Mouse (Mus musculus) heart, embryonic 16.5 days (tissue): ENCODE results near the gene Prkch. TPM values are rescaled to one million over a fixed set of nuclear protein-coding genes. Genes with fewer than 3 reads are reported as not detected.

Source experiments
- ATAC-seq: fragments of 200-750 bp; cut with Nextera tagmentation; replicated peaks from 2 replicates; pipeline ENCODE4 v1.8.0; 2017; ENCODE audit warnings: moderate number of reproducible peaks; ENCODE audit not compliant: insufficient read depth, low FRiP score; ENCODE audit errors: extremely low read depth
- H3K27ac ChIP-seq: fragments of 300-500 bp; sonication (generic); 2 replicates; pipeline ENCODE4 v1.5.1; 2014; ENCODE audit warnings: mild to moderate bottlenecking, low read length, control low read depth, moderate library complexity
- H3K27me3 ChIP-seq: fragments of 300-500 bp; sonication (generic); 2 replicates; pipeline ENCODE4 v1.6.1; 2014; ENCODE audit warnings: low read length, mixed read lengths; ENCODE audit not compliant: control insufficient read depth, insufficient read depth
- H3K36me3 ChIP-seq: fragments of 300-500 bp; sonication (generic); 2 replicates; pipeline ENCODE4 v1.6.1; 2014; ENCODE audit not compliant: control insufficient read depth, insufficient read depth
- H3K4me1 ChIP-seq: fragments of 300-500 bp; sonication (generic); 2 replicates; pipeline ENCODE4 v1.6.1; 2014; ENCODE audit warnings: low read length, mixed read lengths; ENCODE audit not compliant: control insufficient read depth, insufficient read depth
- H3K4me2 ChIP-seq: fragments of 300-500 bp; sonication (generic); 2 replicates; pipeline ENCODE4 v1.6.1; 2014; ENCODE audit warnings: low read depth, mild to moderate bottlenecking, control low read depth, low read length
- H3K4me3 ChIP-seq: fragments of 300-500 bp; sonication (generic); 2 replicates; pipeline ENCODE4 v1.5.1; 2014; ENCODE audit warnings: mild to moderate bottlenecking, control low read depth, low read length
- H3K9ac ChIP-seq: fragments of 300-500 bp; sonication (generic); 2 replicates; pipeline ENCODE4 v1.6.1; 2014; ENCODE audit warnings: low read length, control low read depth
- H3K9me3 ChIP-seq: fragments of 300-500 bp; sonication (generic); replicated peaks from 2 replicates; pipeline ENCODE4 v1.6.1; 2016; ENCODE audit warnings: low read length; ENCODE audit not compliant: control insufficient read depth
- WGBS: fragments of 180-500 bp; shearing (Covaris S2); extraction: QIAGEN DNeasy Blood & Tissue Kit; methylation state at CpG from one replicate; pipeline ENCODE4 v1.1.7; 2014; 5-methylcytosine and 5-hydroxymethylcytosine counted together
- polyA plus RNA-seq: library from polyadenylated mRNA; unstranded; fragments of >200 nt; fragmentation: Nextera tagmentation; extraction: Ambion mirVana; gene quantifications from 2 replicates; pipeline ENCODE4 v1.2.1, GENCODE M21; 2015

Gene Prkch
- polyA plus RNA-seq, 1 experiment from 2014 or later, result 15.2 TPM

DNA sequence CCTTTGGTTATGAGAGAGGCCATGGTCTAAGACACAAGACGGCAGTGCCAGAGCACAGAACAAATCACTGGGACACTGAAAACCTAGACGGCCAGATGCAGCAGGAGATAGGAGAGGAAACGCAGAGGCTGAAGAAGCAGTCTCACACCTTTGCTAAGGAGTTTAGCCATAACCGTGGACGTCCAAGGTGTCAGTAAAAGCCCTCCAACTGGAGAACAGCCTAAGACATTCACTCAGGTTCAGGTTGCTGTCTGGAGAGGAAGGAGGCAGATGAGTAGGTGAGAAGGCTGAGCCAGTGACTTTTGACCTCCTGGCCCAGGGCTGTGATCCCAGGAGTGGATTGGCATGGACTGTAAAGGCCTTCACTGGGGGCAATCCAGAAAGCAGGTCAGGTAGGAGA, 130.0 kb downstream of the Prkch start:
- Histone ChIP-seq H3K9ac (no peak overlapping the region), H3K4me2 (no peak overlapping the region), H3K36me3 (no peaks in the 10 kb centered on the region), H3K9me3 (no peaks in the 10 kb centered on the region), H3K4me3 (no peak overlapping the region), H3K27ac (no peak overlapping the region), H3K27me3 (no peaks in the 10 kb centered on the region), H3K4me1 (peaks cover 9% of the 10 kb centered on the region; the same call in 1 of the 2 replicates)
- WGBS, result 92% methylated on average over 5 of the region's 5 CpGs
- ATAC-seq, result no peak

DNA sequence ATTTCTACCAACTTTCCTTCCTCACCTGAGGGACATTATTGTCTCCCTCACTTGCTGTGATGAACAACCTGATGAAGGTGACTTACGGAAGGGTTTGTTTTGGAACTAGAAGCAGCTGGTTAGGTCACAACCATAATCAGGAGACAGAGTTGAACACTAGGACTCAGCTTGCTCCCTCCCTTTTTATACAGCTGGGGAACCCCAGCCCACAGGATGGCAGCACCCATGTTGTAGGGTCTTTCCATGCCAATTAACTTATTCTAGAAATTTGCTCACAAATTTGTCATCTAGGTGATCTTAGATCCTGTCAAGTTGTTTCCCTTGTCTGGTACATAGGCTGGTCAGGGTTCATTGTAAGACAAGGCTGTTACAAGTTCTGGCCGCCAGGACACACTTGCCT, 130.7 kb downstream of the Prkch start:
- Histone ChIP-seq H3K9ac (no peak overlapping the region), H3K4me2 (no peak overlapping the region), H3K27me3 (no peaks in the 10 kb centered on the region), H3K4me1 (0 out of 2 replicates have a peak, but pooled peaks cover 8% of the 10 kb centered on the region), H3K4me3 (no peak overlapping the region), H3K9me3 (no peaks in the 10 kb centered on the region), H3K36me3 (no peaks in the 10 kb centered on the region), H3K27ac (no peak overlapping the region)
- no peak for ATAC-seq
- 97% methylated on average over 2 of the region's 2 CpGs for WGBS

DNA sequence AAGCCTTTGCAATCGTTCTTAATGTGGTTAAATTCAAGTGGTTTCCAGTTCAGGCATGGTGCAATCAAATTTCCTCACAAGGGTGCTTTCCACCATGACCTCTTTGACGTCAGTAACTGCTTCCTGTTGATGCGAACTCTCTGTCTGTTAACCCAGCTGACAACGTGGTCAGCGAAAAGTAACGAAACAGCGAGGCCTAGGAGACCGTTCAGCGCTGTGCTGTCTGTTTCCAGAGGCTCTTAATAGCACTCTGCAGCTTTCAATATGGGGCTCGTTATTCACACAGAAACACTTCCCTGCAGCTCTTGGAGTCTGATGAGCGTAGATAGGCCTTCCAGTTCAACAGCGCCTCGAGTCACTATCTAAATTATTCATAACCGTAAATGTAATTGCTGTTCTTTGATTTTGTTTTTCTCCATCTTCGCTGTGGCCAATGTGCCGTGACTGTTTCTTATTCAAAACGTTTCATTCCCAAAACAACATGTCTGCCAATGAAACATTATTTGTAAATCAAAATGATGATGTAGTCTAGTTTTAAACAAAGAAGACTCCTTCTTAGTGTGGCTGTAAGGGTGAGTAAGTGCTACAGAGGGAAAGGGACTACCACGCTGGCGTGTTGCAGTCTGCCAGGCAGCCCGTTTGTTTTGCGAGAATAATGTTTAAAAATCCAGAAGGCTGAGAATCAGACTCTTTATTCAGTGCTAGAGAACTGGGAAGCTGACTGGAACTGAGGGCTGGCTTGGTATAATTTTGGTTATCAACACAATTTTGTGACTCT, 131.5 kb downstream of the Prkch start:
- WGBS, result 76% methylated on average over 21 of the region's 21 CpGs

GRCm38 (mm10) chr12:73718036-73718435, 133.4 kb downstream of the Prkch start:
- WGBS, result 65% methylated on average over 10 of the region's 10 CpGs
- no peak overlapping the region for H3K9ac ChIP-seq
- H3K4me3 ChIP-seq, result no peak overlapping the region
- no peaks in the 10 kb centered on the region for H3K36me3 ChIP-seq
- 0 out of 2 replicates have a peak overlapping the region, but pooled peaks have one; percentile 7 for H3K27ac ChIP-seq
- peaks cover 25% of the 10 kb centered on the region for H3K4me1 ChIP-seq
- H3K27me3 ChIP-seq, result no peaks in the 10 kb centered on the region
- ATAC-seq, result no peak
- no peak overlapping the region for H3K4me2 ChIP-seq
- H3K9me3 ChIP-seq, result no peaks in the 10 kb centered on the region

More for the DNA sequence above, 131.5 kb downstream of the Prkch start:
- H3K9me3 ChIP-seq, result no peaks in the 10 kb centered on the region
- H3K4me2 ChIP-seq, result no peak overlapping the region
- no peaks in the 10 kb centered on the region for H3K27me3 ChIP-seq
- H3K27ac ChIP-seq, result no peak overlapping the region
- ATAC-seq, result no peak
- H3K36me3 ChIP-seq, result no peaks in the 10 kb centered on the region
- H3K4me1 ChIP-seq, result peaks cover 8% of the 10 kb centered on the region; the same call in 1 of the 2 replicates
- H3K4me3 ChIP-seq, result no peak overlapping the region
- no peak overlapping the region for H3K9ac ChIP-seq

GRCm38 (mm10) chr12:73719816-73720215, 135.2 kb downstream of the Prkch start:
- no peak for ATAC-seq
- peaks cover 25% of the 10 kb centered on the region for H3K4me1 ChIP-seq
- no peak overlapping the region for H3K4me2 ChIP-seq

DNA sequence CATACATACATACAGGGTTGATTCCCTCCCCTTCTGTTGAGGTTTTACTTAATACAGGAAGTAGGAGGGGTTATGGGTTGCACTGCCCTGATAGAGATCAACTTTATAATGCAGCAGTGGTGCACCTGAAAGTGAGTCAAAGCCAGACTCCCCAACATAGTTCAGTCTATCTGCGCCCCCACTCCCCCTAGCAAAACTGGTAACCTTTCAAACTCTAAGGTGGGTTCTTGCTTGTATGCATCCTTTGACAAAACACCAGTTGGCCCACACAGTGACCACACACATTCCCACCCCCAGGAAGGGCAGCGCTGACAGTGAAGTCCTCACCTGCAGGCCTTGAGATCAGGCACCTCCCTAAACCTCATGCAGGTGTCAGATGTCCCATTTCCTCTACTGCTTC, 135.9 kb downstream of the Prkch start:
- Histone ChIP-seq H3K27ac (no peak overlapping the region), H3K27me3 (no peaks in the 10 kb centered on the region), H3K9me3 (no peaks in the 10 kb centered on the region; the same call in 1 of the 2 replicates), H3K4me3 (no peak overlapping the region), H3K36me3 (no peaks in the 10 kb centered on the region), H3K4me2 (no peak overlapping the region), H3K9ac (no peak overlapping the region), H3K4me1 (peaks cover 25% of the 10 kb centered on the region)
- WGBS, result 92% methylated on average over 2 of the region's 2 CpGs
- peak; percentile 19; the same call in 1 of the 2 replicates for ATAC-seq

More at GRCm38 (mm10) chr12:73719816-73720215, 135.2 kb downstream of the Prkch start:
- Histone ChIP-seq H3K27ac (no peak overlapping the region), H3K9me3 (no peaks in the 10 kb centered on the region; the same call in 1 of the 2 replicates), H3K9ac (no peak overlapping the region), H3K36me3 (no peaks in the 10 kb centered on the region), H3K4me3 (no peak overlapping the region), H3K27me3 (no peaks in the 10 kb centered on the region)

- Histone ChIP-seq H3K36me3 (no peaks in the 10 kb centered on the region), H3K27me3 (no peaks in the 10 kb centered on the region), H3K9ac (no peak overlapping the region), H3K4me2 (no peak overlapping the region), H3K9me3 (no peaks in the 10 kb centered on the region; the same call in 1 of the 2 replicates), H3K4me3 (no peak overlapping the region), H3K4me1 (peaks cover 25% of the 10 kb centered on the region), H3K27ac (peak overlapping the region; percentile 80)
- WGBS, result 37% methylated on average over 3 of the region's 3 CpGs
- ATAC-seq, result peak; percentile 82
Measured at GRCm38 (mm10) chr12:73722060-73722459, 137.5 kb downstream of the Prkch start.

- Histone ChIP-seq H3K27ac (no peak overlapping the region), H3K4me3 (no peak overlapping the region), H3K27me3 (no peaks in the 10 kb centered on the region), H3K4me1 (peaks cover 21% of the 10 kb centered on the region), H3K36me3 (no peaks in the 10 kb centered on the region), H3K9me3 (no peaks in the 10 kb centered on the region; the same call in 1 of the 2 replicates), H3K4me2 (no peak overlapping the region), H3K9ac (no peak overlapping the region)
- ATAC-seq, result no peak
- 78% methylated on average over 4 of the region's 4 CpGs for WGBS
Measured at GRCm38 (mm10) chr12:73723067-73723466, 138.5 kb downstream of the Prkch start.

DNA sequence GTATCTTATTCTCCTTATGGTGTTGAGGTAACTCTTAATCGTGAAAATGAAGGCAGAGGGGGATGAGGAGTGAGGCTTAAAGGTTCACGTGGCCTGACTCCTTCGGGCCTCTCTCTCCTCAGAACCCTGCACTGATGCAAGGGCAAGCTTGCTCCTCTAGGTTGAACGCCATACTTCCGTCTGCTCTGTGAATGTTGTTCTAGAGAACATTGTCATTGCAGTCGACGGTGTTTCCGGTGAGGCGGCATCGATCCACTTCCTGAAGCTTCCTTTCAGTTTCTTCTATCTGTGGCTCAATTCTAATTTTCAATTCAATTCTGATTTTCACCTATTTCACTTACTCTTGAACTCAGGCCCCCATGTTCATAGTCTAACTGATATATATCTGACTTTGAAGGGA, 139.3 kb downstream of the Prkch start:
- Histone ChIP-seq H3K9me3 (no peaks in the 10 kb centered on the region; the same call in 1 of the 2 replicates), H3K9ac (no peak overlapping the region), H3K27me3 (no peaks in the 10 kb centered on the region), H3K4me3 (no peak overlapping the region), H3K36me3 (no peaks in the 10 kb centered on the region), H3K4me2 (no peak overlapping the region), H3K4me1 (peaks cover 20% of the 10 kb centered on the region), H3K27ac (no peak overlapping the region)
- no peak for ATAC-seq
- 92% methylated on average over 10 of the region's 10 CpGs for WGBS
